In genomic region chr14:69454640-69455039, GRCm38 (mm10) we compare ENCODE assay signal across 9 mouse cellular contexts. TPM values are rescaled to one million over a fixed set of nuclear protein-coding genes. Genes with fewer than 3 reads are reported as not detected.
"Had no signal": no experiment of that assay in that cellular context is flagged by ENCODE, and none has a peak within 500 bp of the region (broad histone marks: within the 10 kb centered on the region; RNA-seq: fewer than 3 reads in every experiment).

No protein-coding gene starts in this region.

RNA-seq across cellular contexts. Expression of gene Gm16867, which starts 48.5 kb away (rescaled TPM):
- total RNA-seq: liver, adult 2 months; midbrain, postnatal 0 days had no signal

RNA-seq across cellular contexts. Expression of gene Gm27179, which starts 57.7 kb away (rescaled TPM):
- total RNA-seq: left cerebral cortex, adult 8-10 months; left cerebral cortex, postnatal 14 days; left cerebral cortex, postnatal 25 days; left cerebral cortex, postnatal 36 days; left cerebral cortex, postnatal 4 days; liver, adult 2 months; megakaryocyte, adult 5-6 weeks; midbrain, postnatal 0 days; monocyte, adult 5-6 weeks had no signal
